Mouse (Mus musculus): Measurements from ENCODE around the gene Gcm1. TPM values are rescaled to one million over a fixed set of nuclear protein-coding genes. Genes with fewer than 3 reads are reported as not detected.

Gcm1 gene
- polyA plus RNA-seq (2015; fragmentation: Nextera tagmentation; extraction: Ambion mirVana): not detected in 2 replicates

DNA sequence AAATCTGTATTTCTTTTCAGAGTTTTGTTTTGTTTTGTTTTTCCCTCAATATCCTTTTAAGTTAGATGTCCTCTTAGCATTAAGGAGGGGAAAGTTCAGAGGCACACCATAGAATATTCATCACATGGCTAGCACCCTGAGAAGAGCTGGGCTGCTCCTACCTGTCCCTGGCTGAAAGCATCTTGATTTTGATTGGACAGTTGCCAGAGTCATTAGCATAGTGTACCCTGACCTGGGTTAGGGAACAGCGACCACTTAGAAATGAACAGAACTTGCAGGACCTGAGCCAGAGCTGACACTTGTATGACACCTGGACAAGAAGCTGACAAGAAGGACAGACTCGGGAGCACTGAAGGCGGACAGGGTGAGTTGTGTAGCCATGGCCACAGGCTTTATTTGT, at the start of gene Gcm1:
Gene Gcm1, plus strand, starts transcription at position 248 of the 400 bp plus-strand sequence.
- no peak for ATAC-seq (ENCODE audit: insufficient read depth)
- H3K4me1 ChIP-seq (replicated peaks): no peaks in the 10 kb centered on the region
- H3K4me2 ChIP-seq: no peak within 1 kb of the TSS
- no peak within 1 kb of the TSS for H3K27ac ChIP-seq (replicated peaks)
- H3K9me3 ChIP-seq (replicated peaks): no peaks in the 10 kb centered on the region
- H3K9ac ChIP-seq: no peak within 1 kb of the TSS
- H3K27me3 ChIP-seq: no peaks in the 10 kb centered on the region
- WGBS (ENCODE audit: insufficient replicate concordance): 68% methylated on average over 3 of the region's 3 CpGs
- H3K36me3 ChIP-seq (replicated peaks): no peaks in the 10 kb centered on the region
- H3K4me3 ChIP-seq (replicated peaks): no peak within 1 kb of the TSS

- no peak for ATAC-seq (ENCODE audit: insufficient read depth)
- no peaks in the 10 kb centered on the region for H3K9me3 ChIP-seq (replicated peaks)
- 76% methylated on average over 2 of the region's 2 CpGs for WGBS (ENCODE audit: insufficient replicate concordance)
Measured at GRCm38 (mm10) chr9:78003278-78003677, 48.4 kb upstream of the Gcm1 start.

GRCm38 (mm10) chr9:78005481-78005880, 46.2 kb upstream of the Gcm1 start:
- Histone ChIP-seq H3K27me3 (peaks cover 43% of the 10 kb centered on the region), H3K9me3 (replicated peaks) (no peaks in the 10 kb centered on the region), H3K27ac (replicated peaks) (no peak overlapping the region), H3K4me1 (replicated peaks) (peaks cover 13% of the 10 kb centered on the region), H3K9ac (no peak overlapping the region), H3K36me3 (replicated peaks) (no peaks in the 10 kb centered on the region), H3K4me2 (no peak overlapping the region), H3K4me3 (replicated peaks) (no peak overlapping the region)
- ATAC-seq (ENCODE audit: insufficient read depth): peak; percentile 32; the same call in 1 of the 2 replicates
- 24% methylated on average over 3 of the region's 3 CpGs for WGBS (ENCODE audit: insufficient replicate concordance)

More at GRCm38 (mm10) chr9:78003278-78003677, 48.4 kb upstream of the Gcm1 start:
- H3K27me3 ChIP-seq: peaks cover 26% of the 10 kb centered on the region
- H3K4me2 ChIP-seq: no peak overlapping the region
- no peak overlapping the region for H3K9ac ChIP-seq
- H3K36me3 ChIP-seq (replicated peaks): no peaks in the 10 kb centered on the region
- no peak overlapping the region for H3K4me3 ChIP-seq (replicated peaks)
- no peak overlapping the region for H3K27ac ChIP-seq (replicated peaks)
- H3K4me1 ChIP-seq (replicated peaks): peaks cover 16% of the 10 kb centered on the region

- Histone ChIP-seq H3K27ac (replicated peaks) (no peak overlapping the region), H3K27me3 (peaks cover 43% of the 10 kb centered on the region), H3K4me1 (replicated peaks) (peaks cover 13% of the 10 kb centered on the region), H3K4me3 (replicated peaks) (no peak overlapping the region), H3K4me2 (no peak overlapping the region), H3K9me3 (replicated peaks) (no peaks in the 10 kb centered on the region), H3K9ac (no peak overlapping the region), H3K36me3 (replicated peaks) (no peaks in the 10 kb centered on the region)
- 41% methylated on average over 19 of the region's 19 CpGs for WGBS (ENCODE audit: insufficient replicate concordance)
- ATAC-seq (ENCODE audit: insufficient read depth): peak; percentile 72
Measured at GRCm38 (mm10) chr9:78006209-78007001, 45.3 kb upstream of the Gcm1 start.

- Histone ChIP-seq H3K27ac (replicated peaks) (no peak overlapping the region), H3K36me3 (replicated peaks) (no peaks in the 10 kb centered on the region), H3K27me3 (peaks cover 46% of the 10 kb centered on the region), H3K9me3 (replicated peaks) (no peaks in the 10 kb centered on the region), H3K4me3 (replicated peaks) (no peak overlapping the region), H3K4me1 (replicated peaks) (peaks cover 13% of the 10 kb centered on the region), H3K4me2 (no peak overlapping the region), H3K9ac (no peak overlapping the region)
- WGBS (ENCODE audit: insufficient replicate concordance): 69% methylated on average over 7 of the region's 7 CpGs
- no peak for ATAC-seq (ENCODE audit: insufficient read depth)
Measured at GRCm38 (mm10) chr9:78009382-78009781, 42.3 kb upstream of the Gcm1 start.

GRCm38 (mm10) chr9:78010187-78010586, 41.5 kb upstream of the Gcm1 start:
- H3K36me3 ChIP-seq (replicated peaks): no peaks in the 10 kb centered on the region
- no peak overlapping the region for H3K4me3 ChIP-seq (replicated peaks)
- H3K4me1 ChIP-seq (replicated peaks): peaks cover 10% of the 10 kb centered on the region
- peaks cover 38% of the 10 kb centered on the region for H3K27me3 ChIP-seq
- no peak for ATAC-seq (ENCODE audit: insufficient read depth)
- H3K9ac ChIP-seq: no peak overlapping the region
- H3K27ac ChIP-seq (replicated peaks): no peak overlapping the region
- 19% methylated on average over 5 of the region's 5 CpGs for WGBS (ENCODE audit: insufficient replicate concordance)
- no peak overlapping the region for H3K4me2 ChIP-seq
- no peaks in the 10 kb centered on the region for H3K9me3 ChIP-seq (replicated peaks)

- ATAC-seq (ENCODE audit: insufficient read depth): no peak
- no peak overlapping the region for H3K27ac ChIP-seq (replicated peaks)
- H3K36me3 ChIP-seq (replicated peaks): no peaks in the 10 kb centered on the region
- H3K27me3 ChIP-seq: peaks cover 35% of the 10 kb centered on the region
- H3K9ac ChIP-seq: no peak overlapping the region
- no peak overlapping the region for H3K4me2 ChIP-seq
- H3K4me3 ChIP-seq (replicated peaks): no peak overlapping the region
- peaks cover 10% of the 10 kb centered on the region for H3K4me1 ChIP-seq (replicated peaks)
- WGBS (ENCODE audit: insufficient replicate concordance): 40% methylated on average over 10 of the region's 10 CpGs
- H3K9me3 ChIP-seq (replicated peaks): no peaks in the 10 kb centered on the region
Measured at GRCm38 (mm10) chr9:78010707-78011106, 41.0 kb upstream of the Gcm1 start.

- H3K4me3 ChIP-seq (replicated peaks): no peak overlapping the region
- no peaks in the 10 kb centered on the region for H3K36me3 ChIP-seq (replicated peaks)
- no peaks in the 10 kb centered on the region for H3K4me1 ChIP-seq (replicated peaks)
- WGBS (ENCODE audit: insufficient replicate concordance): 62% methylated on average over 4 of the region's 4 CpGs
- H3K27ac ChIP-seq (replicated peaks): no peak overlapping the region
- peaks cover 42% of the 10 kb centered on the region for H3K27me3 ChIP-seq
- ATAC-seq (ENCODE audit: insufficient read depth): no peak
- H3K4me2 ChIP-seq: no peak overlapping the region
- no peaks in the 10 kb centered on the region for H3K9me3 ChIP-seq (replicated peaks)
- no peak overlapping the region for H3K9ac ChIP-seq
Measured at GRCm38 (mm10) chr9:78012066-78012465, 39.7 kb upstream of the Gcm1 start.

DNA sequence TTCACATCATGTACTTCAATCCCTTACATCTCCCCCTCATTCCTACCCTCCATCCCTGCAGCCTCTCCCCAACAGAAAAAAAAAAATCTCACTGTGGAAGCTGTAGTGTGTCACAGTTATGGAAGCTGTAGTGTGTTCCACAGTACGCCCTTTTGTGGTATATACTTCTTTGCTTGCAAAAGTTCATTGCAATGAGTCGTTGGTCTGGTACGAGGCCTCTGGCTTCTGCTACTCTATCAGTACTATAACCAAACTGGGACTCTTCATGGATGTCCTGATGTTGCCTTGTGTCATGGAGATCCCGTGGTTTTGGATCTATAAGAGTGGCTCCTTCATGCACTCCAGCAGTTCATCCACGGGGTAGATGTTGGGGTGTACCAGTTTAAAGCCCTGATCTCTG, 39.0 kb upstream of the Gcm1 start:
- H3K9me3 ChIP-seq (replicated peaks): no peaks in the 10 kb centered on the region
- H3K4me2 ChIP-seq: no peak overlapping the region
- WGBS (ENCODE audit: insufficient replicate concordance): 61% methylated on average over 5 of the region's 5 CpGs
- peaks cover 40% of the 10 kb centered on the region for H3K27me3 ChIP-seq
- H3K4me3 ChIP-seq (replicated peaks): no peak overlapping the region
- H3K4me1 ChIP-seq (replicated peaks): no peaks in the 10 kb centered on the region
- H3K27ac ChIP-seq (replicated peaks): no peak overlapping the region
- ATAC-seq (ENCODE audit: insufficient read depth): no peak
- no peak overlapping the region for H3K9ac ChIP-seq
- H3K36me3 ChIP-seq (replicated peaks): no peaks in the 10 kb centered on the region

- no peaks in the 10 kb centered on the region for H3K36me3 ChIP-seq (replicated peaks)
- H3K9me3 ChIP-seq (replicated peaks): no peaks in the 10 kb centered on the region
- no peaks in the 10 kb centered on the region for H3K4me1 ChIP-seq (replicated peaks)
- peaks cover 30% of the 10 kb centered on the region for H3K27me3 ChIP-seq
- no peak overlapping the region for H3K4me3 ChIP-seq (replicated peaks)
- H3K27ac ChIP-seq (replicated peaks): no peak overlapping the region
- H3K4me2 ChIP-seq: no peak overlapping the region
- no peak for ATAC-seq (ENCODE audit: insufficient read depth)
- 11% methylated on average over 1 of the region's 1 CpGs for whole genome bisulfite sequencing (ENCODE audit: insufficient replicate concordance)
- H3K9ac ChIP-seq: no peak overlapping the region
Measured at GRCm38 (mm10) chr9:78013813-78014212, 37.9 kb upstream of the Gcm1 start.

GRCm38 (mm10) chr9:78015816-78016215, 35.9 kb upstream of the Gcm1 start:
- Histone ChIP-seq H3K4me2 (no peak overlapping the region), H3K4me1 (replicated peaks) (no peaks in the 10 kb centered on the region), H3K4me3 (replicated peaks) (no peak overlapping the region), H3K9ac (no peak overlapping the region), H3K36me3 (replicated peaks) (no peaks in the 10 kb centered on the region), H3K9me3 (replicated peaks) (no peaks in the 10 kb centered on the region), H3K27me3 (peaks cover 19% of the 10 kb centered on the region), H3K27ac (replicated peaks) (no peak overlapping the region)
- no peak for ATAC-seq (ENCODE audit: insufficient read depth)
- 54% methylated on average over 7 of the region's 7 CpGs for WGBS (ENCODE audit: insufficient replicate concordance)

Data from liver, embryonic 15.5 days (tissue).